Mouse (Mus musculus): Measurements from ENCODE around the gene Cd9. TPM values are rescaled to one million over a fixed set of nuclear protein-coding genes. Genes with fewer than 3 reads are reported as not detected.

Cd9 gene
- total and polyA plus RNA-seq, 3 experiments = 51.6 to 97.7 (median 67.2) TPM

- no peak for DNase-seq
- Histone ChIP-seq H3K4me1 (ENCODE audit: control insufficient read depth, insufficient read depth, low read length) (no peaks in the 10 kb centered on the region), H3K79me2 (replicated peaks; ENCODE audit: control insufficient read depth, insufficient read depth, low read length) (no peaks in the 10 kb centered on the region), H3K27ac (no peak overlapping the region), H3K9ac (ENCODE audit: low read depth, low read length) (no peak overlapping the region), H3K4me3 (no peak overlapping the region), H3K27me3 (ENCODE audit: control insufficient read depth, insufficient read depth, low read length) (no peaks in the 10 kb centered on the region), H3K36me3 (ENCODE audit: control insufficient read depth, insufficient read depth, low read length) (no peaks in the 10 kb centered on the region)
- WGBS = 56% methylated on average over 5 of the region's 5 CpGs
- TF ChIP-seq CTCF (IDR thresholded peaks at IDR 0.05) (no peak), EP300 (IDR thresholded peaks at IDR 0.05; ENCODE audit: insufficient read depth, low read depth, low read length) (no peak), POLR2A (IDR thresholded peaks at IDR 0.05; ENCODE audit: insufficient read depth, low read depth, low read length) (no peak)
- intact Hi-C loops (cut with DNase I) = no loop called here
Observed at GRCm38 (mm10) chr6:125521558-125522193, 27.1 kb upstream of the Cd9 start.

- Histone ChIP-seq H3K4me1 (ENCODE audit: control insufficient read depth, insufficient read depth, low read length) (peaks cover 19% of the 10 kb centered on the region), H3K4me3 (no peak overlapping the region), H3K27me3 (ENCODE audit: control insufficient read depth, insufficient read depth, low read length) (no peaks in the 10 kb centered on the region), H3K9ac (ENCODE audit: low read depth, low read length) (no peak overlapping the region), H3K79me2 (replicated peaks; ENCODE audit: control insufficient read depth, insufficient read depth, low read length) (no peaks in the 10 kb centered on the region), H3K36me3 (ENCODE audit: control insufficient read depth, insufficient read depth, low read length) (no peaks in the 10 kb centered on the region), H3K27ac (peak overlapping the region; percentile 46)
- WGBS = 38% methylated on average over 11 of the region's 11 CpGs
- intact Hi-C loops (cut with DNase I) = loop anchor here (5.0 kb wide), 1 partner anchor 258 kb away; no protein-coding TSS in a partner anchor
- TF ChIP-seq CTCF (IDR thresholded peaks at IDR 0.05) (no peak), EP300 (IDR thresholded peaks at IDR 0.05; ENCODE audit: insufficient read depth, low read depth, low read length) (peak; percentile 63; the same call in 1 of the 2 replicates)
- DNase-seq = peak; percentile 78 to 84
Observed at GRCm38 (mm10) chr6:125515503-125516315, 21.1 kb upstream of the Cd9 start.

- peaks cover 19% of the 10 kb centered on the region for H3K4me1 ChIP-seq (ENCODE audit: control insufficient read depth, insufficient read depth, low read length)
- no peak overlapping the region for H3K9ac ChIP-seq (ENCODE audit: low read depth, low read length)
- WGBS = 28% methylated on average over 6 of the region's 6 CpGs
- intact Hi-C loops (cut with DNase I) = loop anchor here (5.0 kb wide), 2 partner anchors 64 to 89 kb away; no protein-coding TSS in a partner anchor
- H3K27me3 ChIP-seq (ENCODE audit: control insufficient read depth, insufficient read depth, low read length) = no peaks in the 10 kb centered on the region
- H3K27ac ChIP-seq = peak overlapping the region; percentile 48
- no peaks in the 10 kb centered on the region for H3K36me3 ChIP-seq (ENCODE audit: control insufficient read depth, insufficient read depth, low read length)
- 0 out of 2 replicates have a peak, but pooled peaks have one; percentile 32 for TF ChIP-seq EP300 (IDR thresholded peaks at IDR 0.05; ENCODE audit: insufficient read depth, low read depth, low read length)
- TF ChIP-seq CTCF (IDR thresholded peaks at IDR 0.05) = no peak
- no peaks in the 10 kb centered on the region for H3K79me2 ChIP-seq (replicated peaks; ENCODE audit: control insufficient read depth, insufficient read depth, low read length)
- H3K4me3 ChIP-seq = no peak overlapping the region
- peak in 1 of 2 experiments; percentile 60 for DNase-seq
Observed at GRCm38 (mm10) chr6:125512950-125513596, 18.5 kb upstream of the Cd9 start.

- intact Hi-C loops (cut with DNase I) = loop anchor here (5.0 kb wide), 2 partner anchors 66 to 91 kb away; no protein-coding TSS in a partner anchor
- no peaks in the 10 kb centered on the region for H3K79me2 ChIP-seq (replicated peaks; ENCODE audit: control insufficient read depth, insufficient read depth, low read length)
- no peaks in the 10 kb centered on the region for H3K36me3 ChIP-seq (ENCODE audit: control insufficient read depth, insufficient read depth, low read length)
- H3K4me3 ChIP-seq = no peak overlapping the region
- H3K4me1 ChIP-seq (ENCODE audit: control insufficient read depth, insufficient read depth, low read length) = peaks cover 19% of the 10 kb centered on the region
- H3K9ac ChIP-seq (ENCODE audit: low read depth, low read length) = no peak overlapping the region
- H3K27me3 ChIP-seq (ENCODE audit: control insufficient read depth, insufficient read depth, low read length) = no peaks in the 10 kb centered on the region
- WGBS = 80% methylated on average over 7 of the region's 7 CpGs
- TF ChIP-seq CTCF (IDR thresholded peaks at IDR 0.05) (no peak), POLR2A (IDR thresholded peaks at IDR 0.05; ENCODE audit: insufficient read depth, low read depth, low read length) (no peak), EP300 (IDR thresholded peaks at IDR 0.05; ENCODE audit: insufficient read depth, low read depth, low read length) (no peak)
- no peak overlapping the region for H3K27ac ChIP-seq
- DNase-seq = no peak
Observed at GRCm38 (mm10) chr6:125511196-125511595, 16.6 kb upstream of the Cd9 start.

- Histone ChIP-seq H3K27me3 (ENCODE audit: control insufficient read depth, insufficient read depth, low read length) (no peaks in the 10 kb centered on the region), H3K4me3 (no peak overlapping the region), H3K4me1 (ENCODE audit: control insufficient read depth, insufficient read depth, low read length) (peaks cover 15% of the 10 kb centered on the region), H3K9ac (ENCODE audit: low read depth, low read length) (no peak overlapping the region), H3K27ac (no peak overlapping the region), H3K79me2 (replicated peaks; ENCODE audit: control insufficient read depth, insufficient read depth, low read length) (no peaks in the 10 kb centered on the region), H3K36me3 (ENCODE audit: control insufficient read depth, insufficient read depth, low read length) (no peaks in the 10 kb centered on the region)
- no peak for DNase-seq
- intact Hi-C loops (cut with DNase I) = loop anchor here (5.0 kb wide), 2 partner anchors 67 to 92 kb away; no protein-coding TSS in a partner anchor
- TF ChIP-seq CTCF (IDR thresholded peaks at IDR 0.05) (no peak), POLR2A (IDR thresholded peaks at IDR 0.05; ENCODE audit: insufficient read depth, low read depth, low read length) (no peak), EP300 (IDR thresholded peaks at IDR 0.05; ENCODE audit: insufficient read depth, low read depth, low read length) (no peak)
Observed at GRCm38 (mm10) chr6:125510645-125511044, 16.1 kb upstream of the Cd9 start.
